Mouse (Mus musculus) c-Kit-positive CD71-negative TER-119-negative erythroid progenitor cells, embryonic 14.5 days (primary cell): Measurements from ENCODE around the gene Ica1.
A peak's percentile ranks its signal among the peaks of the same experiment; 100 is the strongest.

ENCODE experiments used
- DNase-seq: peaks from one replicate; pipeline ENCODE4 v3.0.0-alpha.2; 2013; ENCODE audit warnings: low read depth

Ica1 gene

GRCm38 (mm10) chr6:8742449-8742848 is 35.8 kb downstream of the Ica1 start:
- no peak for DNase-seq

DNA sequence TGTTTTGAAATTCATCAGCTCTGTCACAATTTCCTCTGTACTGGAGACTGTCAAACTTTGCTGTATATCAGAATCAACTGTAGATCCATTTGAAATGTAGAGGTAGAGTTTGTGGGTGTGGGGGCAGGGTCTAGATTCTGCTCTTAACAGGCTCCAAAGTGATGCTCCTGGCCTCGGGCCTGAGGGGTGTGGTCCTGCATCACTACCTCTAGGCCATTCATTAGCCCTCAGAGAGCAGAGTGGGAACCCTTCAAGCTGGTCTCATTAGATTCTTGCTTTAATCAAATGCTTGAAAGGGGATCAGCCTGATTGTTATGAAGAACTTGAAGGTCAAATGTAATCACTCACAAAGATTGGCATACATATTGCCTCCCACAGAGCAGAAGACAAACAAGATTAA is 36.6 kb downstream of the Ica1 start:
- DNase-seq = no peak

DNA sequence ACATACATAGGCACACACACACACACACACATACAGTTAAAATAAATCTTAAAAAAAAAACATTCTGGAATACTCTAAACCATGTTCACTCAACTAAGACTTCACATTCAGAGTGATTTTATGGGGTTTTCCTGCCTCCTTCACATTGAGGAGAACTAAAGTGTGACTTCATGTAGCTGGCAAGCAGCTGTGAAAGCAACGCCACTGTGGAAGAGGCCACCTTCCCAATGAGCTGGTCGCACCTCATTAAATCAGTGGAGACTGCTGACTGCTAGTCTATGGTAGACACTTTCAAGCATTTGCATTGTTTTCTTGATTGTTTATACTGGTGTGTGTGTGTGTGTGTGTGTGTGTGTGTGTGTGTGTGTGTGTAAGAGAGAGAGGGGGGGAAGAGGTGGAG is 38.2 kb downstream of the Ica1 start:
- DNase-seq = no peak

DNA sequence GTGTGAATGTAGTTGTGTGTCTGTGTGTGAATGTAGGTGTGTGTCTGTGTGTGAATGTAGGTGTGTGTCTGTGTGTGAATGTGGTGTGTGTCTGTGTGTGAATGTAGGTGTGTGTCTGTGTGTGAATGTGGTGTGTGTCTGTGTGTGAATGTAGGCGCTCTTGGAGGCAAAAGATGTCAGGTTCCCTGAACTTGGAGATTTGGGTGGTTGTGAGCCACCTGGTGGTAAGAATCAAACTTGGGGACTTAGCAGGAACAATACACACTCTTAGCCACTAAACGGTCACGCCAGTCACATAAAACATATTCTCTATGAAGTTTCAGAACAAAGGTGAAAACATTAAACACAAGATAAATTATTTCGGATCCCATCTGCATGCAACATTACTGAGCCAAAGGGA is 39.9 kb downstream of the Ica1 start:
- no peak for DNase-seq

GRCm38 (mm10) chr6:8736493-8736820 is 41.8 kb downstream of the Ica1 start:
- DNase-seq = no peak

DNA sequence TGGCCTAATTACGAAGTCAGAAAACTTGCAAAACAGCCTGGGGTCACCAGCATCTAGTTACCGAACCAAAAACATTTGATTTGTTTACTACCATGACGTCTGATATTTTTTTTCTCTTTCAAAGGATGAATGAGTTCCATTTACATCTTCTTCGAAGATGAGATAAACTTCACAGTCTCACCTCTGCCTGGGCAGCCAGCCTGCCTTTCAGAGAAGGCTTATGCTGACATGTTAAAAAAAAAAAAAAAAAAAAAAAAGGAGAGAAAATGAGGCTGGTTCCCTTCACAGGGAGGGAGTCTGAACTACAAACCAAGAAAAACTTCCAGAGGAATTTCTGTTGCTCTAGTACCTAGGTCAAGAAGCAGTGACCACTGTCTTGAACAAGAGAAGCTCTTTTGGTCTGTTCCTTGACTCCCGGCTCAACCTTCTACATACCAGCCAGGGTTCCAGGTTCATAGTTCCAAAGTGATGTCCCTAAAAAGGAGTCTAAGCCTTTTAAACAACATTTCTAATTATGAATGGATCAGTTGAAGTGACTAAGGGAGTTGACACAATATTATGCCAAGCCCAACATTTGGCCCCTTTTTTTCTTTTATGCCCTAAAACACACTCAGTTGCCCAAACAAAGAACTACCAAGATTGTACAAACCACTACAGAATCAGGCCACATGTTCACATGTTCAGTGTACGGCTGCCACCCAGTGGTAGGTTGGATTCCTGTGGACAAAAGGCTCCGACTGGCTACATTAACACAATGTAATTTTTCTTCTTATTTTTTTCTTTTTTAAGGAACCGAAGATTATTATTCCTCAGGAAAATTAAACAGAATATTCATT is 42.4 kb downstream of the Ica1 start:
- peak; percentile 24 for DNase-seq

DNA sequence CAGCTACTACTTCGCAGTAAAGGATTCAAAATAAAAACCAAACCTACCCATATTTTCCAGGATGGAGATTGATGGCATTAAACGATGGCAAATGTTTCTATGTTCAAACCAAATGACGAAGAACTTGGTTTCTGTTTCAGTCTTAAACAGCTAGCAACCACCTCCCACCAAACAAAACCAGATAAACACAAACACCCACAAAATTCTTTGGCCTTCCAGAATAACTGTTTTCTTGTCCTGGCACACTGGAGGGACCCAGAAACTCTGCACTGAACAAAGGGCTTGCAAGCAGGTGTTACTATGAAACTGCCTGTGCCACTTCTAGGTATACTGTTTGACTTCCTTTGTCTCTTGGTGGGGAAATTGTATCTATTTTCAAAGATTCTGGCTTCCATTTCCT is 43.2 kb downstream of the Ica1 start:
- no peak for DNase-seq

DNA sequence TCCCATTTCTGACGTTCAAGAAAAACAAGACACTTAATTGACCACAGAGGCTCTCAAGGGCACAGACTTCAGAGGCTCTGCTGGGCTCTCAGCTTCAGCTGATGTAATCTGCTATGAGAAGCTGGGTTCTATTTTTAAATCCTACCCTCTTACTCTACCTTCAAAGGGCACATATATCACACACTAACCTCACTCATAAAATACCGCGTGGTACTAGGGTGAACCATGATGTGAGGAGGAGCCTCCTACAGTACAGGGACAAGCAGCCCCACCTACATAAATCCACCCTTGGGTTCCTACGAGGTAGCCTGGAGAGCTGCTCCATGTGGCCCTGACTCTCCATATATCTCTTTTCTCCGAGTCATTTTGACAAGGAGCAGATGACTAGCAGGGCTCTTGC is 45.8 kb downstream of the Ica1 start:
- DNase-seq = no peak

DNA sequence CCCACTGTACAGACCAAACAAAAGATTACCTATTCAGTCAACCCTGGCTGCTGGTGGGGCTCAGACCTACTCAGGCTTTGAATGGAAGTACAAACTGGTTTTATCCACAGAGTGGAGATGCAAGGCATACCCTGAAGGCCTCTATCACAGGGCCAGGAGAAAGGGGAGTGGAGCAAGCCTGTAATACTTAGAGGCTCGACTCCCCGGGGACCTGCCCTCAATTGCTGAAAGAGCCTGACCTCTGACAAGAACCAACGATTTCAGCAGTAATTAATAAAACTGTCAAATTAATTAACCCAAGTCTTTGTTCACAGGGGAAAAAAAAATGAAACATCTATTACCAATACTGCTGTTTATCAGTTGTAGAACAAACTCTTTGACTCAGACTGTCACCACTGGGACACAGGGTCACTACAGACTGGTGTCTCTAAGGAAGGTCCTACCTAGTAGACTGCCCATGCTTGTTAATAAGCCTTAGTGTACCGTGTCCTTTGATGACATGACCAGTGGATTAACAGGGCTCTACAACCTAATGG is 46.6 kb downstream of the Ica1 start:
- no peak for DNase-seq

DNA sequence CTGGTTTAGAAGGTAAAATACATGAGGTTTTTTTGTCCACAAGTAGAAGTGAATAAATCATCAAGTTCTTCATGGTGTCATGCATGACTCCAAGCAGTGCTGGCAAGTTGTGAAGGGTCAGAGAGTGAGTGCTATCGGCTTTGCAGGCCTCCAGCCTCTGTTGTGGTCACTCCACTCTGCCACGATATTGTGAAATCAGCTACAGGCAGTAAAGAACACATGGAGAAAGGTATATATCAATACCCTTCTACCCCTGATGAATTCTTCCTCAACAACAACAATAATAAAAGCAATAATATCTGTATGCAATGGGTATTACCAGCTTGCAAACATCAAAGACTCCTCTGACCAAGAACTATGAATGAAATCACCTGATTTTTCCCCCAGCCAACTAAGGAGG is 47.9 kb downstream of the Ica1 start:
- DNase-seq = no peak

DNA sequence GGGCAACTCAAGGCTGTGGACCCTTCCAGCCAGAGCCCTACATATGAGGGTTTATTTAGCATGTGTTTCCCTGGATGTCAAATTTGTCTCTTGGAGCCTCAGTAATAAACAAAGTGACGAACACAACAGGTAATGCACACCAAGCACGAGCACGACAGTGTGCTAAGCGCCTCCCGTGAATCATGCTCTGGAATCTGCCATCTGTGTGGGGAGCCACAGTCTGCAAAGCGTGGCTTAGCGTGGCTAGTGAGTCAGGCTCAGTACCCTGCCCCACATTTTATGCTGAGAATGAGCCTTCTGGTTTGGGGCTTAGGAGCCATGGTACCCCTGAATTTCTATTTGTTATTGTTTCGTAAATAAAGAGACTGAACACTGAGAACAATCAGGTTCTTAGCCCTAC is 50.5 kb downstream of the Ica1 start:
- DNase-seq = no peak

- DNase-seq = no peak
These were observed 52.7 kb downstream of the Ica1 start for GRCm38 (mm10) chr6:8725610-8726009.

- DNase-seq = no peak
These were observed 58.6 kb downstream of the Ica1 start for GRCm38 (mm10) chr6:8719692-8720091.

GRCm38 (mm10) chr6:8717967-8718366 is 60.3 kb downstream of the Ica1 start:
- DNase-seq = no peak

GRCm38 (mm10) chr6:8716539-8716938 is 61.7 kb downstream of the Ica1 start:
- no peak for DNase-seq

DNA sequence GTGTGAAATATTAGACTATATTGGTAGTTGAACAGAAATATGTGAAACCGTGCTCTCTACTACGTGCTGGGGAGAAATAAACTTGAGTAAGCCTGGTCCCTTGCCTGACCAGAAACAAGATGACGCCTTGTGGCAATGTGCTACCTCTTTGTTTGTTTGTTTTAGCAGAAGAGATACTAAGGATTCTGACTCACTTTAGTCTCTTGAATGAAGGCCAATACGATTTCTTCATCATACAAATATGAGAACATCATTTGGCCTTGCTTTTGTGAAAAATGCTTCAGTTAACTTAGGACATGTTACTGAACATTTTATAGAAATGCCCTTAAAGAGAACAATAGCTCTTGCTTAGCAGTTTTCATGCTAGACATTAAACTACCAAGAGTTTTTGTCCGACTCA is 67.0 kb downstream of the Ica1 start:
- DNase-seq = no peak

GRCm38 (mm10) chr6:8694636-8695514 is 83.4 kb downstream of the Ica1 start:
- DNase-seq = no peak

GRCm38 (mm10) chr6:8693926-8694635 is 84.2 kb downstream of the Ica1 start:
- no peak for DNase-seq

DNA sequence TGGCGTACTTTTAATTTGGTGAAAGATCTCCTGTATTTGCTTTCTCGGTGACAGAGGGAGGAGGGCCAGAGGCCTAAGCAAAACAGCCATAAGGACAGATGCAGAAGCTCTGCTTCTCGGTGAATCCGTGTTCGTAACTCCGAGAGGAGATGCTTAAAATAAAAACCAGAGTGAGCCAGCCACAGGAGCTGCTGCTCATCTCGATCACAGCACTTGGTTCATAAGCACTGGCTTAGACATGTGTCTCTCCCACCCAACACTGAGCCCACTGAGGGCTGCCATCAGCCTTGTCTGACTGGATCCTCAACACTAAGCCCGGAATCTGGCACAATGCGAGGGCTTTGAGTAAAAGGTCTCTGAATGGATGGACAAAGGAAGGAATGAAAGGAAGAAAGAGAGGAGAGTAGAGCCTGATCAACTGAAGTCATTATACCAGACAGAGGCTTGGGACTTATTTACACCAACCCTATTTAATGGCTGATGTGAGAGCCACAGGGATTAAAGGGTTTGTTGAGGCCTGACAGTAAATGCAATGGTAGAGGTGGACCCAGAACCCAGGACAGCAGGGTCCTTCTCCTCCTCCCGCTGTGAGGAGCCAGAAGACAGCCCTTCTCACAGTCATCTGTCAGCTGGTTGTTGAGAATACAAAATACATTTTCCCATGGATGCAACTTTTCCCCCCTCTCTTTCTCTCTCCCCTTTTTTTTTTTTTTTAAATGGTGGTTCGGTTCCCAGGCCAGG is 85.0 kb downstream of the Ica1 start:
- DNase-seq = no peak

DNA sequence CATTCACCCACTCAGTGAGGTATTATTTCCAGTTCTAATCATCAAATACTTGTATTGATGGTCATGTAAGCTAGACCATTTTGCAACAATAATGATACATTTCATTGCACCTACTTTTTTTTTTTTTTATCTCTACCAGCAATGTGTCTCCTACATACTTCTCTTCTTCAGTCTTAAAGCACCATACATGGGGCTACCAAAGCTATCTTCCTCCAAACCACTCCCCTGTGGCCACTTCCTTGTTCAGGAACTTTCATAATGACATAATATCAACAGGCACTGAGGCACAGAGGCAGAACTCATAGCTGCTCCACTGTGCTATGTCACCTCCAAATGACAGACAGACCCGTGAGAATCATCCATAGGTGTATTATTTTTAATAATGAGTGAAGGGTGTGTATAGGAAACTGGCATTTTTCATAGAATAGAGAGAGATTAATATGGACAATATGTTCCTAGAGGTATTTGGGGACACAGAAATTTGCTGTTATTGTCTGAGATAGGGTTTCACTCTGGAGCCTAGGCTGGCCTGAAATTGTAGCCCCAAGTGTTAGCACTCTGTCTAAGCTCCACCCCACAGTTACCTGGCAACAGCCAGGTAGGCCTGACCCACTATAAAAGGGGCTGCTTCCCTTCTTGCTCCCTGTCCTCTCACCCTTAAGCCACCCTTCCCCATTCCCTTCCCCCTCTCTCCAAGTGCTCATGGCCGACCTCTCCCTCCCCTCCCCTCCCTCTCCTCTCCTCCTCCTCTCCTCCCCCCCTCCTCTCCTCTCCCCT is 86.9 kb downstream of the Ica1 start:
- no peak for DNase-seq

DNA sequence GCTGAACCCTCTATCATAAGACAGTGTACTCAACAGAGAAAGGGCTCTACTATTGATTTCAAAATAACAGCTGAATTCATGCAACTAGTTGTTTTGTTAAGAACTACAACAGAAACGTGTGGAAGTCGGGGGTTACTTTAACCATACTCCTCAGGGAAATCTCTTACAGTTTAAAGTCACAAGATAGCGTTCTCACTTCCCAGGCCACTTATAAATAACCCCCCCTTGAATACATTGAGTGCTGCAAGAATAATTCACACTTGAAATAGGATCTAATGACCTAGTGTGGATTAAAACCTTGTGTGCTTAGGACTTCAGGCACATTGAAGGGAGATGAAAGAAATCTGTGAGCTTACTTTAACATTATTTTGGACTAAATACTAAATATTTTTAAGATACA is 87.8 kb downstream of the Ica1 start:
- DNase-seq = no peak
